Mouse (Mus musculus): ENCODE results near the gene Slc6a21.
"Not testable (repeated sequence)": the region's sequence is repeated elsewhere in the genome, so short reads cannot be mapped to it uniquely, and the experiment has no call there.

Slc6a21 gene

GRCm38 (mm10) chr7:45247666-45248065 is 29.6 kb upstream of the Slc6a21 start:
- in situ Hi-C loops (cut with MboI, MseI), result loop anchor here in 1 of 2 experiments (25.0 kb wide), 1 partner anchor 1460 kb away; the partner anchor contains the start of genes Klk10, Klk8 and Klk9

- in situ Hi-C loops (cut with MboI, MseI), result no loop called here
These were observed 23.5 kb upstream of the Slc6a21 start for GRCm38 (mm10) chr7:45253806-45254205.

- in situ Hi-C loops (cut with MboI, MseI), result not testable (repeated sequence)
These were observed 21.5 kb upstream of the Slc6a21 start for GRCm38 (mm10) chr7:45255822-45256221.

GRCm38 (mm10) chr7:45257063-45257840 is 20.1 kb upstream of the Slc6a21 start:
- in situ Hi-C loops (cut with MboI, MseI), result no loop called here

GRCm38 (mm10) chr7:45259281-45259680 is 18.0 kb upstream of the Slc6a21 start:
- in situ Hi-C loops (cut with MboI, MseI), result no loop called here

- in situ Hi-C loops (cut with MboI, MseI), result loop anchor here in 1 of 2 experiments (10.0 kb wide), 1 partner anchor 347 kb away; no protein-coding TSS in a partner anchor
These were observed 15.0 kb upstream of the Slc6a21 start for GRCm38 (mm10) chr7:45262266-45262665.

GRCm38 (mm10) chr7:45263006-45263607 is 14.2 kb upstream of the Slc6a21 start:
- in situ Hi-C loops (cut with MboI, MseI), result loop anchor here in 1 of 2 experiments (10.0 kb wide), 1 partner anchor 348 kb away; no protein-coding TSS in a partner anchor

- in situ Hi-C loops (cut with MboI, MseI), result loop anchor here in 1 of 2 experiments (10.0 kb wide), 1 partner anchor 350 kb away; no protein-coding TSS in a partner anchor
These were observed 13.0 kb upstream of the Slc6a21 start for GRCm38 (mm10) chr7:45264348-45264747.

GRCm38 (mm10) chr7:45265518-45265917 is 11.8 kb upstream of the Slc6a21 start:
- in situ Hi-C loops (cut with MboI, MseI), result loop anchor here in 1 of 2 experiments (10.0 kb wide), 1 partner anchor 351 kb away; no protein-coding TSS in a partner anchor

- in situ Hi-C loops (cut with MboI, MseI), result loop anchor here in 1 of 2 experiments (5.0 to 10.0 kb wide), 2 partner anchors 44 to 1172 kb away; no protein-coding TSS in a partner anchor
These were observed 4.4 kb upstream of the Slc6a21 start for GRCm38 (mm10) chr7:45272786-45273412.

GRCm38 (mm10) chr7:45273672-45274071 is 3.6 kb upstream of the Slc6a21 start:
- in situ Hi-C loops (cut with MboI, MseI), result loop anchor here in 1 of 2 experiments (5.0 to 10.0 kb wide), 2 partner anchors 44 to 1171 kb away; no protein-coding TSS in a partner anchor

- in situ Hi-C loops (cut with MboI, MseI), result no loop called here
These were observed 9.2 kb downstream of the Slc6a21 start for GRCm38 (mm10) chr7:45286486-45286885.

- in situ Hi-C loops (cut with MboI, MseI), result no loop called here
These were observed 19.3 kb downstream of the Slc6a21 start for GRCm38 (mm10) chr7:45296626-45297025.

GRCm38 (mm10) chr7:45297563-45297962 is 20.2 kb downstream of the Slc6a21 start:
- in situ Hi-C loops (cut with MboI, MseI), result no loop called here

GRCm38 (mm10) chr7:45299752-45300151 is 22.4 kb downstream of the Slc6a21 start:
- in situ Hi-C loops (cut with MboI, MseI), result no loop called here

GRCm38 (mm10) chr7:45300270-45300669 is 23.0 kb downstream of the Slc6a21 start:
- in situ Hi-C loops (cut with MboI, MseI), result no loop called here

GRCm38 (mm10) chr7:45302626-45303025 is 25.3 kb downstream of the Slc6a21 start:
- in situ Hi-C loops (cut with MboI, MseI), result no loop called here

- in situ Hi-C loops (cut with MboI, MseI), result no loop called here
These were observed 27.6 kb downstream of the Slc6a21 start for GRCm38 (mm10) chr7:45304869-45305268.

GRCm38 (mm10) chr7:45305275-45305674 is 28.0 kb downstream of the Slc6a21 start:
- in situ Hi-C loops (cut with MboI, MseI), result no loop called here

GRCm38 (mm10) chr7:45308551-45309240 is 31.4 kb downstream of the Slc6a21 start:
- in situ Hi-C loops (cut with MboI, MseI), result no loop called here

- in situ Hi-C loops (cut with MboI, MseI), result no loop called here
These were observed 32.1 kb downstream of the Slc6a21 start for GRCm38 (mm10) chr7:45309455-45309854.

Data from T-helper 17 cell (primary cell).